In the genomic region with DNA sequence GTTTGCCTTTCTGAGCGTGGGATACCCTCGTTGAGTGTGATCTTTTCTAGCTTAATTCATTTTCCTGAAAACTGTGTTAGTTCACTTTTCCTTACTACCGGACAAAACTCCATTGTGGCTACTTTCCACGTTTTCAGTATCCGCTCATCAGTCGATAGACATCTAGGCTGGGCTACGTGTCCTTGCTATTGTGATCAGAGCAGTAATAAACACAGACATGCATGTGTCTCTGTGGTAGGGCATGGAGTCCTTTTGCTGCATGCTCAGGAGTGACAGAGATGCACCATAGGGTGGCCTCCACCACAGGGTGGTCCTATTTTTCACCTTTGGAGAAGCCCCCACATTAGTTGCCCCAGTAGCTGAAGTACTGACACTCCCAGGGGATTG, we compare ENCODE assay signal across 16 mouse cellular contexts. TPM values are rescaled to one million over a fixed set of nuclear protein-coding genes. Genes with fewer than 3 reads are reported as not detected.
A peak's percentile ranks its signal among the peaks of the same experiment; 100 is the strongest.
DNase-seq lines count a peak whose midpoint lies in the region; ATAC-seq lines count a peak whose summit lies in the region.
"Had no signal": no experiment of that assay in that cellular context is flagged by ENCODE, and none has a peak within 500 bp of the region (broad histone marks: within the 10 kb centered on the region; RNA-seq: fewer than 3 reads in every experiment).

No protein-coding gene starts in this region.

- H3K9me3 ChIP-seq in heart, embryonic 13.5 days, result no peaks in the 10 kb centered on the region
- no peaks in the 10 kb centered on the region for H3K9me3 ChIP-seq in kidney, embryonic 16.5 days (ENCODE audit: low read length)
- no peaks in the 10 kb centered on the region for H3K9me3 ChIP-seq in embryonic facial prominence, embryonic 10.5 days
- H3K9me3 ChIP-seq in limb, embryonic 12.5 days, result no peaks in the 10 kb centered on the region
- H3K9me3 ChIP-seq: hindbrain, embryonic 13.5 days had no signal

- no peak overlapping the region; the same call in 1 of the 2 replicates for H3K4me2 ChIP-seq in heart, embryonic 13.5 days
- no peak overlapping the region; the same call in 1 of the 2 replicates for H3K4me2 ChIP-seq in kidney, embryonic 16.5 days (replicated peaks; ENCODE audit: low read depth, low read length)
- no peak overlapping the region for H3K4me2 ChIP-seq in limb, embryonic 12.5 days
- H3K4me2 ChIP-seq: hindbrain, embryonic 13.5 days had no signal

- DNase-seq in heart, adult 18-20 months, result no peak
- no peak for DNase-seq in kidney, postnatal 36 days
- DNase-seq in embryonic facial prominence, embryonic 10.5 days (ENCODE audit: low spot score), result no peak
- no peak for DNase-seq in cerebellum, adult 11-12 months
- DNase-seq: B cell, adult 2 months; cerebellum, adult 9-11 months; gastrocnemius, postnatal 10 days; liver, postnatal 0 days; retina, postnatal 1 day; thymus, postnatal 4 days had no signal

- peak overlapping the region; percentile 20; the same call in 1 of the 2 replicates for H3K9ac ChIP-seq in heart, embryonic 13.5 days
- H3K9ac ChIP-seq in kidney, embryonic 16.5 days (replicated peaks; ENCODE audit: low read length), result no peak overlapping the region
- no peak overlapping the region for H3K9ac ChIP-seq in limb, embryonic 12.5 days (replicated peaks)
- H3K9ac ChIP-seq: hindbrain, embryonic 13.5 days; liver, postnatal 0 days had no signal

- no peaks in the 10 kb centered on the region for H3K36me3 ChIP-seq in heart, embryonic 13.5 days
- no peaks in the 10 kb centered on the region for H3K36me3 ChIP-seq in kidney, embryonic 16.5 days (ENCODE audit: insufficient read depth, low read length)
- H3K36me3 ChIP-seq in embryonic facial prominence, embryonic 10.5 days (replicated peaks), result peaks cover 6% of the 10 kb centered on the region; the same call in 1 of the 2 replicates
- no peaks in the 10 kb centered on the region for H3K36me3 ChIP-seq in limb, embryonic 12.5 days
- H3K36me3 ChIP-seq: hindbrain, embryonic 13.5 days had no signal

- WGBS in heart, embryonic 13.5 days, result 65% methylated on average over 7 of the region's 7 CpGs
- 71% methylated on average over 7 of the region's 7 CpGs for WGBS in kidney, embryonic 16.5 days
- 76% methylated on average over 7 of the region's 7 CpGs for WGBS in embryonic facial prominence, embryonic 10.5 days
- WGBS in limb, embryonic 12.5 days, result 78% methylated on average over 7 of the region's 7 CpGs

- H3K4me3 ChIP-seq in heart, embryonic 13.5 days, result no peak overlapping the region
- H3K4me3 ChIP-seq in kidney, embryonic 16.5 days (ENCODE audit: low read length), result no peak overlapping the region
- H3K4me3 ChIP-seq in embryonic facial prominence, embryonic 10.5 days, result no peak overlapping the region
- no peak overlapping the region for H3K4me3 ChIP-seq in limb, embryonic 12.5 days (replicated peaks)
- H3K4me3 ChIP-seq: hindbrain, embryonic 13.5 days; layer of hippocampus, adult 2 months had no signal

- peak overlapping the region; percentile 45 for H3K27ac ChIP-seq in heart, embryonic 13.5 days (replicated peaks)
- H3K27ac ChIP-seq in kidney, embryonic 16.5 days (ENCODE audit: low read length), result 0 out of 2 replicates have a peak overlapping the region, but pooled peaks have one; percentile 63
- H3K27ac ChIP-seq in embryonic facial prominence, embryonic 10.5 days (replicated peaks), result peak overlapping the region; percentile 48; the same call in 1 of the 2 replicates
- 0 out of 2 replicates have a peak overlapping the region, but pooled peaks have one; percentile 25 for H3K27ac ChIP-seq in limb, embryonic 12.5 days
- H3K27ac ChIP-seq: hindbrain, embryonic 13.5 days; layer of hippocampus, adult 2 months had no signal

- peaks cover 42% of the 10 kb centered on the region for H3K4me1 ChIP-seq in heart, embryonic 13.5 days
- peaks cover 31% of the 10 kb centered on the region for H3K4me1 ChIP-seq in kidney, embryonic 16.5 days (ENCODE audit: insufficient read depth, low read length)
- H3K4me1 ChIP-seq in embryonic facial prominence, embryonic 10.5 days, result peaks cover 64% of the 10 kb centered on the region
- H3K4me1 ChIP-seq in limb, embryonic 12.5 days (replicated peaks), result peaks cover 52% of the 10 kb centered on the region
- H3K4me1 ChIP-seq: hindbrain, embryonic 13.5 days had no signal

- H3K27me3 ChIP-seq in heart, embryonic 13.5 days (replicated peaks), result no peaks in the 10 kb centered on the region
- no peaks in the 10 kb centered on the region for H3K27me3 ChIP-seq in kidney, embryonic 16.5 days (ENCODE audit: insufficient read depth, low read length)
- H3K27me3 ChIP-seq in embryonic facial prominence, embryonic 10.5 days (replicated peaks; ENCODE audit: low read depth, poor library complexity, severe bottlenecking), result no peaks in the 10 kb centered on the region
- no peaks in the 10 kb centered on the region for H3K27me3 ChIP-seq in limb, embryonic 12.5 days
- H3K27me3 ChIP-seq: hindbrain, embryonic 13.5 days; Patski had no signal

- no peak for ATAC-seq in heart, embryonic 13.5 days (ENCODE audit: extremely low read depth, insufficient number of reproducible peaks, low FRiP score, low TSS enrichment)
- no peak for ATAC-seq in kidney, embryonic 16.5 days (ENCODE audit: low FRiP score, low TSS enrichment)
- no peak for ATAC-seq in limb, embryonic 12.5 days (ENCODE audit: insufficient number of reproducible peaks, insufficient read depth, low FRiP score, low TSS enrichment, low read depth)
- ATAC-seq: liver, postnatal 0 days had no signal

RNA-seq across cellular contexts. Expression of a gene that starts 7.2 kb away (rescaled TPM):
- polyA plus RNA-seq in heart, embryonic 13.5 days (2015; fragmentation: Nextera tagmentation; extraction: Ambion mirVana), result 13.7 and 17.0 TPM in 2 replicates
- 1 to 10 TPM; 1.4 to 1.8 TPM for total RNA-seq in heart, adult 18-20 months (2021)
- 22.9 and 24.9 TPM in 2 replicates for polyA plus RNA-seq in kidney, embryonic 16.5 days (2015; fragmentation: Nextera tagmentation; extraction: Ambion mirVana)
- 55.7 and 57.5 TPM in 2 replicates for polyA plus RNA-seq in embryonic facial prominence, embryonic 10.5 days (2016; fragmentation: Nextera tagmentation; extraction: Ambion mirVana)
- polyA plus RNA-seq in limb, embryonic 12.5 days (2016; fragmentation: Nextera tagmentation; extraction: Ambion mirVana), result 67.0 and 70.5 TPM in 2 replicates
